Mouse (Mus musculus) lung, adult 2 months (tissue): ENCODE results near the gene Cited1. TPM values are rescaled to one million over a fixed set of nuclear protein-coding genes. Genes with fewer than 3 reads are reported as not detected.
"Not testable (repeated sequence)": the region's sequence is repeated elsewhere in the genome, so short reads cannot be mapped to it uniquely, and the experiment has no call there.

Experiments
- DNase-seq: peaks from one replicate; pipeline ENCODE4 v3.0.0; 2022
- H3K4me1 ChIP-seq: fragments of 200-500 bp; 2 replicates; pipeline ENCODE4 v1.6.1; 2011; ENCODE audit warnings: low read length; ENCODE audit not compliant: control insufficient read depth, insufficient read depth
- H3K4me3 ChIP-seq: fragments of 200-500 bp; replicated peaks from 2 replicates; pipeline ENCODE3; 2011; ENCODE audit warnings: low read depth, mild to moderate bottlenecking, control low read depth, low read length; ENCODE audit errors: extremely low read depth
- CTCF ChIP-seq: fragments of 200-500 bp; IDR thresholded peaks from 2 replicates; pipeline ENCODE4 v1.5.1; 2011; ENCODE audit warnings: mild to moderate bottlenecking, low read length, control low read depth; ENCODE audit not compliant: insufficient read depth
- POLR2A ChIP-seq: fragments of 200-500 bp; IDR thresholded peaks from 2 replicates; pipeline ENCODE4 v1.6.1; 2011; ENCODE audit warnings: low read depth, mild to moderate bottlenecking, control low read depth, low read length, borderline replicate concordance; ENCODE audit errors: extremely low read depth
- WGBS: fragments of 180-500 bp; shearing (Covaris S2); methylation state at CpG from one replicate; pipeline ENCODE4 v1.1.7; 2018; 5-methylcytosine and 5-hydroxymethylcytosine counted together
- polyA plus RNA-seq: library from polyadenylated mRNA; depleted of rRNA; stranded (reverse); fragments of >200 nt; gene quantifications from 2 replicates; pipeline ENCODE4 v1.2.3, GENCODE M21; 2012; rRNA removed

Cited1 gene
- polyA plus RNA-seq, 1 experiment = 0.40 TPM

- Histone ChIP-seq H3K4me3 (no peak overlapping the region), H3K4me1 (no peaks in the 10 kb centered on the region)
- WGBS = 12% methylated on average over 1 of the region's 1 CpGs
- no peak for TF ChIP-seq POLR2A
- TF ChIP-seq CTCF = peak; percentile 49
- peak; percentile 17 for DNase-seq
Measured at GRCm38 (mm10) chrX:102219126-102219525, 32.9 kb downstream of the Cited1 start.

- DNase-seq = peak; percentile 8
- peak; percentile 19; the same call in 1 of the 2 replicates for TF ChIP-seq CTCF
- 47% methylated on average over 9 of the region's 9 CpGs for whole genome bisulfite sequencing
Measured at GRCm38 (mm10) chrX:102215356-102215755, 36.6 kb downstream of the Cited1 start.

More at GRCm38 (mm10) chrX:102215356-102215755, 36.6 kb downstream of the Cited1 start:
- not testable (repeated sequence) for H3K4me1 ChIP-seq, H3K4me3 ChIP-seq

Other genes with a start within 250 kb of the Cited1 start
- gene Rtl5, start 180.9 kb downstream of the Cited1 start, polyA plus RNA-seq = 5.3 and 6.8 TPM in 2 replicates
- gene Pin4, start 132.7 kb downstream of the Cited1 start, polyA plus RNA-seq = 0.96 and 1.1 TPM in 2 replicates
- gene Ercc6l, start 95.1 kb downstream of the Cited1 start, polyA plus RNA-seq = 0.17 and 0.20 TPM in 2 replicates
- gene Rps4x, start 62.8 kb downstream of the Cited1 start, polyA plus RNA-seq = 278 and 471 TPM in 2 replicates